Mouse (Mus musculus): ENCODE results near the gene Gstt3. TPM values are rescaled to one million over a fixed set of nuclear protein-coding genes. Genes with fewer than 3 reads are reported as not detected.

Gene Gstt3
- polyA plus RNA-seq, 1 experiment: 11.6 TPM

DNA sequence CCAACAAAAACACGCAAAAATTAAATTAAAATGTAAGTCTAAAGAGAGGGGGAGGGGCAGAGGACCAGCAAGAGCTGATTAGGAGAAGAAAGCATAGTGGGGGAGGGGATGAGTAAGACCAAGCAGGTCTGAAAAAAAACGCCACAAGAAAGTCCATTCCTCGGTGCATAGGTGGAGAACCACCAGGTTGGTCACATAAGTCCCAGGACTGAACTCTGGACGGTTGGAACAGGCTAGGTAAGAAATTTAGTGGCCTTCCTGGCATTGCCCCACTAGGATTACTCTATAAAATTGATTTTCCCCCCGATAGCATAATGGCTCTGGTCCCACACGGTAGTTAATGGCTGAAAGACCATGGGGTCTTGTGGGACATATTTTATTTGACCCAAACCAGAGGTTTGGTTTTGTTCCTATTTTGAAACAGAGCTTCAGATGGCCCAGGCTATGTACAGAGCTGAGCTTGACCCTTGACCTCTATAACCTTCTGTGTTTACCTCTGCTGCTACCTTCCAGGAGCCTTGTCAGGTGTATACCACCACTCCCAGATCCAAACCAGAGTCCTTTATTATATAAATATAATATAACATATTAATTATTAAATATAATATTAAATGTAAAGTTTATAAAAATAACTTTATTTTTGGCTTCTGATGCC, 8.0 kb upstream of the Gstt3 start:
- H3K27me3 ChIP-seq (ENCODE audit: control insufficient read depth, insufficient read depth, low read length, poor library complexity, severe bottlenecking): no peaks in the 10 kb centered on the region
- H3K36me3 ChIP-seq (ENCODE audit: control insufficient read depth, insufficient read depth, low read length, poor library complexity, severe bottlenecking): no peaks in the 10 kb centered on the region
- no peak overlapping the region for H3K4me3 ChIP-seq (ENCODE audit: low read depth, low read length)
- no peaks in the 10 kb centered on the region for H3K4me1 ChIP-seq (ENCODE audit: control insufficient read depth, insufficient read depth, low read length)
- TF ChIP-seq CTCF (IDR thresholded peaks at IDR 0.05; ENCODE audit: low read depth, low read length) (no peak), EP300 (IDR thresholded peaks at IDR 0.05; ENCODE audit: insufficient read depth, low read depth, low read length) (no peak)
- no peak overlapping the region for H3K27ac ChIP-seq (ENCODE audit: insufficient read depth, low read length)
- no peak overlapping the region for H3K9ac ChIP-seq (ENCODE audit: low read depth, poor library complexity, severe bottlenecking)
- no peaks in the 10 kb centered on the region for H3K9me3 ChIP-seq (replicated peaks; ENCODE audit: control insufficient read depth, insufficient read depth, low read length, poor library complexity, severe bottlenecking)

DNA sequence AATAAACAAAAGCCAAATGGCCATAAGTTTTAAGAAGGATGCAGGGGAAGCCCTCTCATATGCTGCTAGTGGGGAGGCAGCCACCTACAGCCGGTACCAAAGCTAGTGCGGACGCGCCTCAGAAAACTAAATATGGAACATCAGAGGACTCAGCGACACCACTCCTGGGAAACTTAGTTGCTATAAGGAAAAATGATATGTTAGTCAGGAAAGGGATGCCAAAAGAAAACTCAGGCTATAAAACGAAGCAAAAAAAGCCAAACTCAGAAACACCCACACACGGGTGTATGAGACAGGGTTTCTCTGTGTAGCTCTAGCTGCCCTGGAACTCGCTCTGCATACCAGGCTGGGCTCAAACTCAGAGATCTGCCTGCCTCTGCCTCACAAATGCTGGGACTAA, 7.1 kb upstream of the Gstt3 start:
- H3K27ac ChIP-seq (ENCODE audit: insufficient read depth, low read length): no peak overlapping the region
- H3K9ac ChIP-seq (ENCODE audit: low read depth, poor library complexity, severe bottlenecking): no peak overlapping the region
- H3K9me3 ChIP-seq (replicated peaks; ENCODE audit: control insufficient read depth, insufficient read depth, low read length, poor library complexity, severe bottlenecking): no peaks in the 10 kb centered on the region
- H3K36me3 ChIP-seq (ENCODE audit: control insufficient read depth, insufficient read depth, low read length, poor library complexity, severe bottlenecking): no peaks in the 10 kb centered on the region
- no peaks in the 10 kb centered on the region for H3K4me1 ChIP-seq (ENCODE audit: control insufficient read depth, insufficient read depth, low read length)
- H3K27me3 ChIP-seq (ENCODE audit: control insufficient read depth, insufficient read depth, low read length, poor library complexity, severe bottlenecking): no peaks in the 10 kb centered on the region
- no peak overlapping the region for H3K4me3 ChIP-seq (ENCODE audit: low read depth, low read length)
- TF ChIP-seq EP300 (IDR thresholded peaks at IDR 0.05; ENCODE audit: insufficient read depth, low read depth, low read length) (no peak), POLR2A (IDR thresholded peaks at IDR 0.05; ENCODE audit: insufficient read depth, low read length) (no peak), CTCF (IDR thresholded peaks at IDR 0.05; ENCODE audit: low read depth, low read length) (no peak)

DNA sequence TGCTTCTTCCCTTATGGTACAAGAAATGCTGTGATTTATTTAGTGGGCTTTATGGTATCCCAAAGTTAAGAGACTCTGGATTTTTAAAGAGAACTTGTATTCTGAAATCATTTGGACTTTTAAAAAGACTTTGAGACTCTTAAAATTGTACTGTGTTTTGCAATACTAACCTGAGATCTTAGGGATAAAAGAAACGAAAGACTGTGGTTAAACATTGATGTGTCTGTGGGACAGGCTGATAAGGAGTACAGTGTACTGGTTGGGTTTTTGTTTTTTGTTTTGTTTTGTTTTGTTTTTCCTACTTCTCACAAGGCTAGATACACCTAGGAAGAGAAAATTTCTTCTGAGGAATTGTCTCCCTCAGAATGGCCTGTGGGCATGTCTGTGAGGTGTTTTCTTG, 4.2 kb upstream of the Gstt3 start:
- H3K36me3 ChIP-seq (ENCODE audit: control insufficient read depth, insufficient read depth, low read length, poor library complexity, severe bottlenecking): no peaks in the 10 kb centered on the region
- no peak overlapping the region for H3K9ac ChIP-seq (ENCODE audit: low read depth, poor library complexity, severe bottlenecking)
- H3K9me3 ChIP-seq (replicated peaks; ENCODE audit: control insufficient read depth, insufficient read depth, low read length, poor library complexity, severe bottlenecking): no peaks in the 10 kb centered on the region
- no peaks in the 10 kb centered on the region for H3K27me3 ChIP-seq (ENCODE audit: control insufficient read depth, insufficient read depth, low read length, poor library complexity, severe bottlenecking)
- H3K4me3 ChIP-seq (ENCODE audit: low read depth, low read length): no peak overlapping the region
- no peak overlapping the region for H3K27ac ChIP-seq (ENCODE audit: insufficient read depth, low read length)
- no peak for TF ChIP-seq EP300 (IDR thresholded peaks at IDR 0.05; ENCODE audit: insufficient read depth, low read depth, low read length)
- TF ChIP-seq POLR2A (IDR thresholded peaks at IDR 0.05; ENCODE audit: insufficient read depth, low read length): no peak
- no peak for TF ChIP-seq CTCF (IDR thresholded peaks at IDR 0.05; ENCODE audit: low read depth, low read length)
- H3K4me1 ChIP-seq (ENCODE audit: control insufficient read depth, insufficient read depth, low read length): no peaks in the 10 kb centered on the region

DNA sequence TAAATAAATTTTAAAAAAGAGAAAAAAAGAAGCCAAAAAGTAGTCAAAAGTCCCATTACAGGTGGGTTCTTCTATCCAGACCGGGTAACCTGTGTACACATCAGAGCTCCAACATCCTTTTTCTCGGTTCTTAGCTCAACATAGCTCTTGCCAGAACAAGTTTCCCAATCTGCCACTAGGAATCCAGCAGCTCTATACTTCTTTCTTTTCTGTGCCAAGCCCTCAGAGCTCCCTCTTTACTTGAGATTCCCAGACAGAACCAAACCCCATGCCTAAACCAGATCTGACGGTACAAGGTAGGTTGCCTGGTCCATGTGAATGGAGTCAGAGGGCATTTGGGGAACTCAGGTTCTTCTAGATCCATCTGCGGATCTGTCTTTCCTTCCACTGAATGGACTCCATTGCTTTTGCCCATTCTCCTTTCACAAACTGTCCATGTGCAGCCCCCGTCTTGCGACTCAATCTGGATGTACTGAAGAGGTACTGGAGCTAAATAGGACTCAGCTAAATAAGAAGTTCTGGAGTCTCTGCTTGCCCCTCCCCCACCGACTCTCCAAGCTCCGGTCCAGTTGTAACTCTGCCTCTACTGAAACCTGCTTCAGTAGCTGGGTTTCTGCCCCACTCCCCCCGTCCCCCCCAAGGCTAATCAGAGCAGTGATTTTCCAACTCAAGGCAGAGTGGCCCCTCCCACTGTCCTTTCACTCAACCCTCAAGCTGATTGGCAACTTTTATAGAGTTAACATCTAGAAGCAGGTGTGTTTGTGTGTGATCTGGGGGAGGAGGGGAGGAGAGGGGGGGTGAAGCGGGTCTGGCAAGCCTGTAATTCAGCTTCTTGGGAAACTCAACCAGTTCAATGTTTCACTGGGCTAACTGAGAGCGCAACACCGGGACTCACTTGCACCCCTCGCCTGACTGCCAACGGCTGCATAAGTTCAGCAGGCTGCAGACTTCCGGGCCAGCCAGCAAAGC, 1.7 kb downstream of the Gstt3 start:
- TF ChIP-seq EP300 (IDR thresholded peaks at IDR 0.05; ENCODE audit: insufficient read depth, low read depth, low read length) (no peak), POLR2A (IDR thresholded peaks at IDR 0.05; ENCODE audit: insufficient read depth, low read length) (no peak), CTCF (IDR thresholded peaks at IDR 0.05; ENCODE audit: low read depth, low read length) (no peak)
- no peaks in the 10 kb centered on the region for H3K36me3 ChIP-seq (ENCODE audit: control insufficient read depth, insufficient read depth, low read length, poor library complexity, severe bottlenecking)
- H3K4me3 ChIP-seq (ENCODE audit: low read depth, low read length): no peak overlapping the region
- H3K27me3 ChIP-seq (ENCODE audit: control insufficient read depth, insufficient read depth, low read length, poor library complexity, severe bottlenecking): no peaks in the 10 kb centered on the region
- no peak overlapping the region for H3K27ac ChIP-seq (ENCODE audit: insufficient read depth, low read length)
- H3K9ac ChIP-seq (ENCODE audit: low read depth, poor library complexity, severe bottlenecking): no peak overlapping the region
- no peaks in the 10 kb centered on the region for H3K9me3 ChIP-seq (replicated peaks; ENCODE audit: control insufficient read depth, insufficient read depth, low read length, poor library complexity, severe bottlenecking)
- no peaks in the 10 kb centered on the region for H3K4me1 ChIP-seq (ENCODE audit: control insufficient read depth, insufficient read depth, low read length)

DNA sequence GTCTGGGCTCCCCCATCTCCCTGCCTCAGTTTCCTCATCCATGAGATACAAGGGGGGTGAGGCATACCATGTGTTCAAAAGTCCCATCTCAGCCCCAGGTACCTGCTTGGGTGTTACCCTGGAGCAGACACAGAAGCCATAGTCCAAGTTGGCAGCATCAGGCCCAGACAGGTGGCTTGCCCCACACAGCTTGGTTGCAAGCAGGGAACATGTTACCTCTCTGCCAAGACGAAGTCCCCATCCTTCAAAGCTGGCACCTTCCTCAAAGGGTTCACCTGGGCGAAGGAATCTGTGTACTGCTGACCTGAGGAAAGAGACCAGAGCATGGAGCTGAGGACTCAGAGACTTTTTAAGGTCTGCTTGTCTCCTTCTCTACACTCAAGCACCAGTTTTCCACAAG, 3.3 kb downstream of the Gstt3 start:
- H3K27me3 ChIP-seq (ENCODE audit: control insufficient read depth, insufficient read depth, low read length, poor library complexity, severe bottlenecking): no peaks in the 10 kb centered on the region
- H3K4me3 ChIP-seq (ENCODE audit: low read depth, low read length): no peak overlapping the region
- no peaks in the 10 kb centered on the region for H3K9me3 ChIP-seq (replicated peaks; ENCODE audit: control insufficient read depth, insufficient read depth, low read length, poor library complexity, severe bottlenecking)
- no peaks in the 10 kb centered on the region for H3K4me1 ChIP-seq (ENCODE audit: control insufficient read depth, insufficient read depth, low read length)
- H3K36me3 ChIP-seq (ENCODE audit: control insufficient read depth, insufficient read depth, low read length, poor library complexity, severe bottlenecking): no peaks in the 10 kb centered on the region
- no peak for TF ChIP-seq EP300 (IDR thresholded peaks at IDR 0.05; ENCODE audit: insufficient read depth, low read depth, low read length)
- TF ChIP-seq POLR2A (IDR thresholded peaks at IDR 0.05; ENCODE audit: insufficient read depth, low read length): no peak
- TF ChIP-seq CTCF (IDR thresholded peaks at IDR 0.05; ENCODE audit: low read depth, low read length): no peak
- H3K27ac ChIP-seq (ENCODE audit: insufficient read depth, low read length): no peak overlapping the region
- H3K9ac ChIP-seq (ENCODE audit: low read depth, poor library complexity, severe bottlenecking): no peak overlapping the region

DNA sequence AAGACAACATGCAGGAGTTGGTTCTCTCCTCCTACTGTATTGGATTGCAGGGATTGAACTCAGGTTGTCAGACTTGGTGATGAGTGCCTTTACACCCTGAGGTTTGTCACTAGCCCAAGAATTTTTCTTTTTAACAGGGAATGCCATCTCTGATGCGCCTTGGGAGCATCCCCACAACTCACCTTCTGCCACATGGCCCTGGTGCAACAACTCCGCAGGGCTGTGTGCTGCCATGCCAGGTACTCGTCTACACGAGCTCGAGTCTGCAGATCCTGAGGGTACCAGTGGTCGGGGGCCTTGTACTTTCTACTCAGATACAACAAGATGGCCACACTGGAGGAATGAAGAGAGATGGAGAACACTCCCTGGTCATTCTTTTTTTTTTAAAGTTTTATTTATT, 4.7 kb downstream of the Gstt3 start:
- H3K9ac ChIP-seq (ENCODE audit: low read depth, poor library complexity, severe bottlenecking): no peak overlapping the region
- H3K4me3 ChIP-seq (ENCODE audit: low read depth, low read length): no peak overlapping the region
- no peaks in the 10 kb centered on the region for H3K27me3 ChIP-seq (ENCODE audit: control insufficient read depth, insufficient read depth, low read length, poor library complexity, severe bottlenecking)
- no peaks in the 10 kb centered on the region for H3K9me3 ChIP-seq (replicated peaks; ENCODE audit: control insufficient read depth, insufficient read depth, low read length, poor library complexity, severe bottlenecking)
- H3K27ac ChIP-seq (ENCODE audit: insufficient read depth, low read length): no peak overlapping the region
- H3K36me3 ChIP-seq (ENCODE audit: control insufficient read depth, insufficient read depth, low read length, poor library complexity, severe bottlenecking): no peaks in the 10 kb centered on the region
- H3K4me1 ChIP-seq (ENCODE audit: control insufficient read depth, insufficient read depth, low read length): no peaks in the 10 kb centered on the region
- TF ChIP-seq CTCF (IDR thresholded peaks at IDR 0.05; ENCODE audit: low read depth, low read length) (no peak), POLR2A (IDR thresholded peaks at IDR 0.05; ENCODE audit: insufficient read depth, low read length) (no peak)
